ENCODE assay signal across 14 mouse cellular contexts in genomic region chr5:34965531-34965930, GRCm38 (mm10). TPM values are rescaled to one million over a fixed set of nuclear protein-coding genes. Genes with fewer than 3 reads are reported as not detected.
"Had no signal": no experiment of that assay in that cellular context is flagged by ENCODE, and none has a peak within 500 bp of the region (broad histone marks: within the 10 kb centered on the region; RNA-seq: fewer than 3 reads in every experiment).

No protein-coding gene starts in this region.

- DNase-seq: left cerebral cortex, postnatal 4 days; liver; liver, embryonic 13.5 days; liver, postnatal 0 days; lung, adult 18-20 months; lung, adult 2 months; lung, embryonic 14.5 days; lung, postnatal 10 days; lung, postnatal 14 days; lung, postnatal 36 days; lung, postnatal 4 days; midbrain, embryonic 14.5 days had no signal

RNA-seq across cellular contexts. Expression of gene Msantd1, which starts 57.7 kb away (rescaled TPM):
- total RNA-seq: monocyte, adult 5-6 weeks had no signal
- polyA plus RNA-seq: myocyte had no signal
